Mouse (Mus musculus) urinary bladder, postnatal 25 days (tissue): ENCODE measurements around the gene Olfr169.
"Not testable (repeated sequence)": the region's sequence is repeated elsewhere in the genome, so short reads cannot be mapped to it uniquely, and the experiment has no call there.

Source experiments
- DNase-seq: peaks from one replicate; pipeline ENCODE4 v3.0.0; 2022; ENCODE audit warnings: low spot score

Olfr169 gene

GRCm38 (mm10) chr16:19571709-19572108 lies at the start of gene Olfr169:
Gene Olfr169, minus strand, starts transcription at chr16:19571809.
- not testable (repeated sequence) for DNase-seq

GRCm38 (mm10) chr16:19611782-19612181 lies 40.2 kb upstream of the Olfr169 start, which contains the start of gene Olfr170:
Gene Olfr170, minus strand, starts transcription at chr16:19611882.
- DNase-seq, result not testable (repeated sequence)

- DNase-seq, result no peak
Measured at GRCm38 (mm10) chr16:19603166-19603565, 31.6 kb upstream of the Olfr169 start.

GRCm38 (mm10) chr16:19553429-19553828 lies 18.2 kb downstream of the Olfr169 start:
- not testable (repeated sequence) for DNase-seq

- not testable (repeated sequence) for DNase-seq
Measured at GRCm38 (mm10) chr16:19552246-19552645, 19.4 kb downstream of the Olfr169 start.

GRCm38 (mm10) chr16:19535455-19535854 lies 36.2 kb downstream of the Olfr169 start, which contains the start of gene Olfr168:
Gene Olfr168, minus strand, starts transcription at chr16:19535555.
- no peak for DNase-seq

- no peak for DNase-seq
Measured at GRCm38 (mm10) chr16:19522166-19522565, 49.4 kb downstream of the Olfr169 start, which contains the start of gene Olfr167. Gene Olfr167, minus strand, starts transcription at chr16:19522266.
